Mouse (Mus musculus) heart, postnatal 0 days (tissue): ENCODE results near the gene Snapc5.

ENCODE experiments used
- CTCF ChIP-seq: IDR thresholded peaks from 2 replicates; pipeline ENCODE4 v1.5.1; 2016; ENCODE audit warnings: antibody characterized with exemption, control low read depth, low read depth
- EP300 ChIP-seq: IDR thresholded peaks from 2 replicates; pipeline ENCODE4 v1.6.1; 2016; ENCODE audit warnings: antibody characterized with exemption, low read depth

DNA sequence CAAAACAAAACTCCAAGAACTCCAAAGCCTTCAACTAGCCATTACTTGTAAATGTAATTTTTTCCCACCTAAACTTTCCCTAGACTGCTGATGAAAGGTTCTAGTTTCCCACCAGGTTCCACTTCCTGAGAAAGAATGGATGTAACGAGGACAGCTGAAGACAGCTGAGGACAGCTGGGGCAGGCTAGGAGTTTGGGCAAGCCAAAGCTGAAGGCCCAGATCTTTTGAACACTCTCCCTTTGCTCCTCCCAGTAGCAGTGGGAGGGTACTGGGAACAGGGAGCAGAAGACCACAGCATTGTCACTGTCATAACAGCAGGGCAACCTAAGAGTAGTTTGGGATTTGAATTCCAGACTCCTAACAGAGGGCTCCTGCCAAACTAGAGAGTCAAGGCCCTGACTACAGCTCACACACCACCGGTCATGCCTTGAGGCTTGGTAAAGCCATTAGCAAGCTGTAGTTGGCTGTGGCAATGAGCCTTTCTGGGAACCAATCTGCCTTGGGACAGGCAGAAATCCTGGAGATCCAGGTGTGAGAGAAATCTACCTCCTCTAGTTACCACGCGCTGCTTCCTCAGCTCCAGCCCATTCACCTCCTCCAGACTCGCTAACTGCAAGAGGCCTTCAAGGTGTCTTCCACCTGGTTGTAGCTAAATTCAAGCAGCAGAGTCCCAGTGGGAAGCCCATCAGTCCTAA is 19.1 kb downstream of the Snapc5 start:
- TF ChIP-seq EP300, result no peak
- no peak for TF ChIP-seq CTCF
